Mouse (Mus musculus) left cerebral cortex, adult 2 months (tissue): ENCODE measurements around the gene Maf. TPM values are rescaled to one million over a fixed set of nuclear protein-coding genes. Genes with fewer than 3 reads are reported as not detected.
A peak's percentile ranks its signal among the peaks of the same experiment; 100 is the strongest.

Experiments used
- DNase-seq, 2 experiments: peaks; one replicate each; pipeline ENCODE4 v3.0.0; 2021 to 2022; ENCODE audit warnings: low spot score in 2 of 2, mixed read lengths in 1 of 2; ENCODE audit errors: extremely low spot score in 1 of 2
- H3K27ac ChIP-seq: fragments of 200-600 bp; 2 replicates; pipeline ENCODE4 v1.8.1; 2022
- H3K4me3 ChIP-seq: fragments of 200-600 bp; 2 replicates; pipeline ENCODE4 v1.8.1; 2022
- CTCF ChIP-seq: fragments of 200-600 bp; IDR thresholded peaks from 2 replicates; pipeline ENCODE4 v1.8.1; 2022; ENCODE audit warnings: antibody characterized with exemption, mild to moderate bottlenecking, moderate library complexity
- intact Hi-C: fragments of 180-260 bp; cut with DNase I; formaldehyde crosslinking; loops from one replicate; pipeline ENCODE4 v1.15.1; 2025
- total RNA-seq, 2 experiments: library from RNA; stranded (reverse); gene quantifications; 2 replicates each; pipeline ENCODE4 v1.2.3; 2021

Maf gene
- total RNA-seq, 2 experiments from 2014 or later, result 26.7 to 27.9 TPM

DNA sequence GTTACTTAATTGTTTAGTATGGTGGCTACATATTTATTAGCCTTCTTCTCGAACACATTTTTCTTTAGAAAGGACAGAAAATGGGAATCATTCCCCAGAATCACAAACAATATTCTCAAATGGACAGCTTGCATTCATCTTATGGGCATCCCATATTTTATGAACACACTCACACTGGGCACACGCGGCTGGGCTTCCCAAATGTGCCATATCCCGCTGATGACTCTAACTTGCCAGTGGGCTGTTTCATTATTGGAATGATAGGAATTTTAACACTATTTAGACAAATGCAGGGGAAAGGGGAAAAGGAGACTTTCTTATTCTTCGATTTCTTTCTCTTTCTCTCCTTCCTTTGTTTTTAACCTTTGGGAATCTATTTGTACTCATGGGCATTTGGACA lies 6.6 kb downstream of the Maf start:
- intact Hi-C loops, result loop anchor here (10.0 kb wide), 2 partner anchors 444 to 766 kb away; no protein-coding TSS in a partner anchor

DNA sequence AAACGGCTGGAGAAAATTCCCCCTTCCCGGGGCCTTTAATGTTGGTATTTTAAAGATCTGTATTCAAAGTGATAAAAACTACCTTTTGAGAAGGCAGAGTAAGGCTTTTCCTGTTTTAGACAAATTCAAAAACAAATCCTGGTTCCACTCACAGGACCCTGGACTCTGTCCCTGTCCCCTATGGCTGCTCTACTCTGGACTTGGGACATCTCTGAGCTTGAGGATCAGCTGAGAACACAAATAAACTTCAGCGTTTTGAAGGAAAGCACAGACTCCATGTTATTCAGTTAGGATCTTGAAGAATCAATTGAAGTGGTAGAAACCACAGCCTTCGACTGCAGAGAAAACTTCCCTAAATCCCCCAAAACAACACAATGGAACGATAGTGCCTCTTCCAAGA lies 8.4 kb downstream of the Maf start:
- Histone ChIP-seq H3K4me3 (no peak overlapping the region), H3K27ac (no peak overlapping the region)
- intact Hi-C loops, result no loop called here
- no peak for DNase-seq
- no peak for TF ChIP-seq CTCF

More for the DNA sequence above, 6.6 kb downstream of the Maf start:
- DNase-seq, result no peak
- no peak overlapping the region; the same call in 1 of the 2 replicates for H3K4me3 ChIP-seq
- TF ChIP-seq CTCF, result no peak
- no peak overlapping the region for H3K27ac ChIP-seq

DNA sequence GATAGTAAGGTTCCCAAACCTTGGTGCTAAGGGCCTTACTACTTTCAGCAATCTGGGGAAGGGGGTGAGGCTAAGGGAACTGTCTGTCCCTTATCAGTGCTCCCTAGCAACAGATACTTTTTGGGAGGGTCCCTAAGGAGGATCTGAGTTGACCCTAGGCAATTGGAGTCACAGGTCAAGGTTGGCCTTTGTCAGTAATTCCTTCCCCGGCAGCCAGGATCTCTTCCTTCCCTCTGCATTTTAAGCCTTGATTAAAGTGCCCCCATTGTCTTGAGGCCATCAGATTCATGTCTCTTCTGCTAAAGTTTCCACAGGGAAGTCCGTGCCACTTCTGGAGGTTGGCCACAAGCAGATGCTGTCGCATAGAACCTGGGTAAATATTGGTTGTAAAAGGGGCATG lies 10.2 kb downstream of the Maf start:
- TF ChIP-seq CTCF, result no peak
- Histone ChIP-seq H3K4me3 (no peak overlapping the region), H3K27ac (no peak overlapping the region)
- intact Hi-C loops, result no loop called here
- no peak for DNase-seq

DNA sequence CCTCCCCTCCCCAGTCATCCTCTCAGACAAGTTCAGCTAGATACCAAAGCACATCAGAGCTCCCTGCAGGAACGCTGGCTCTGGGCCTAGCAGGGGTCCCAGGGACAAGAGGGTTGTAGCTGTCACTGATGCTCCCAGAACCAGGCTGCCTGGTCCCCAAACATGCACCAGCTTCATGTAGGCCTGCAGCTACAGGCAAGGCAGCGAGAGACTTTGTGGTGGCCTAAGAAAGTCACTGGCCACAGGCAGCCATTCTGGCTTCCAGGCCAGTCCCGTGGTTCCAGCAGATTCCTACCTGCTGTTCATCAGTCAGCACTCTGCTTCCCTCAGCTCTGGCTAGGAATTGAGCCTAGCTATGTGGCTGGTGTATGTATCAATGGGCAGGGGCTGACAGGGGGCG lies 10.9 kb downstream of the Maf start:
- intact Hi-C loops, result no loop called here
- TF ChIP-seq CTCF, result no peak
- DNase-seq, result no peak

DNA sequence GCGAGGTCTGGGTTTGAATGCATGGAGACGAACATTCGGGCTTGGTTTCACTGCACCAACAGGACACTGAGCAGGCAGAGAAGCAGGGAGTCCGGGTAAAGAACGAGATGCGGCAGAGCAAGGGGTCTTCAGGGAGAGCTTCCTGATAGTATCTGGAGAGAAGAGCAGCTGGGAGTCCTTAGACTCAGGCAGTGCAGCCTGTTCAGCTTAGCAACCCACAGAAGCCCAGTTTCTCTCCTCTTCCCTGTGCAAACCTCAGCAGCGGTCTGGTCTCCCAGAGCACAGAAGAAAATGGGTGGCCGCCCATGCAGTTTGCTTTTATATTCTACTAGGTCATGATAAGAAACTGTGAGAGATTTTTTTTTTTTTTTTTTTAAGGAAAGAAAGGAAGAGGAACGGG lies 20.2 kb downstream of the Maf start:
- TF ChIP-seq CTCF, result no peak
- DNase-seq, result no peak
- H3K27ac ChIP-seq, result no peak overlapping the region
- no peak overlapping the region for H3K4me3 ChIP-seq
- intact Hi-C loops, result no loop called here

More for the DNA sequence above, 10.9 kb downstream of the Maf start:
- no peak overlapping the region for H3K4me3 ChIP-seq
- no peak overlapping the region for H3K27ac ChIP-seq

DNA sequence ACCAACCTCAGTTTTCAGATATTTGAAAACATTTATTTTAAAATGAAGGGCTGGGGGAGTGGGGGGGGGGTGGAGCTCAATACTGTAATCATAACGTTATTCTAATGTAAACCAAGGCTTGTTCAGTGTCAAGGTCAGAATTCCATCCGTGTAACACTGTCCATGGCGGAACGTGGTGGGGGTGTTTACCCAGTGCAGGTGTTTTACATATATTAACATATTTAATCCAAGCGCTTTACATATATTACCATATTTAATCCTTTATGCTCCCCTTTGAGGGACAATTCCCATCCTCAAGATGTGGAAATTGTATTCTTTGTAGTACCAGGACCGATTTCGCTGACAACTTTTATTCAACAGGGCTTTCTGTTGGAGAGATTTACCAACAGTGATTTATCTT lies 24.3 kb downstream of the Maf start:
- no peak for TF ChIP-seq CTCF
- no peak overlapping the region for H3K27ac ChIP-seq
- intact Hi-C loops, result no loop called here
- no peak for DNase-seq
- no peak overlapping the region for H3K4me3 ChIP-seq

DNA sequence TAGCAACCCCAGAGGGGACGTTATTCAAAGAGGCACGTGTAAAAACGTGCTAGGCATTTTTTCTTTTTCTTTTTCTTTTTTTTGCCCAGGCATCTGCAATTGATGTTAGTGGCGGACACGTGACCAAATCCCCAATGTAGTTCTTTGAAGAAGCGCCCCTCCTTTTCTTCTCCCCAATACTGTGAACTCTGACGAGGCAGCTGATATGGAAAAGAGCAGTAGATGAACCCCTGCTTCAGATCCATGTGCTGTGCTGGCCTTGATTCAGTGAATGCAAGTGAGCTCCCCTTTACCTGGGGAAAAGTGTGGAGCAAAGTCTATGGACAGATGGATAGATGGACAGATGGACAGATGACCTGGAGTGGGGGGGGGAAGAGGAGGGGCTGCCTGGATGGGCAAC lies 28.1 kb downstream of the Maf start:
- no peak for TF ChIP-seq CTCF
- intact Hi-C loops, result no loop called here
- no peak for DNase-seq
- Histone ChIP-seq H3K27ac (no peak overlapping the region), H3K4me3 (no peak overlapping the region)

DNA sequence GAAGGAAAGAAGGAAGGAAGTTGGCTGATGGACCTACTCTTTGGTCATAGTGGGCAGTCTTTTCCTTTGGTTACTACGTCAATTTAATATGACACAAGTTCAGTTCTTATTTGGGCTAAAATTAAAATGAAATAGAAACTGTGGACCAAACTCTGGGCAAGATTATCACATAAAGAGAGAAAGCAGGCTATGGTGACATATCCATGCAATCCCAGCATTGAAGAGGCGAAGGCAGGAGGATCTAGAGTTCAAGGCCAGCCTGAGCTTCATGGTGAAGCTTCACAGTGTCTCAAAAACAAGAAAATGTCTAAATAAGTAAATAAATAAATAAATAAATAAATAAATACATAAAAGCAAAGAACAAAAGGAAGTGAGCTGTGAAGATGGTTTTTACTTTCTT lies 42.7 kb downstream of the Maf start:
- Histone ChIP-seq H3K4me3 (no peak overlapping the region), H3K27ac (no peak overlapping the region)
- DNase-seq, result no peak
- TF ChIP-seq CTCF, result no peak
- intact Hi-C loops, result no loop called here

DNA sequence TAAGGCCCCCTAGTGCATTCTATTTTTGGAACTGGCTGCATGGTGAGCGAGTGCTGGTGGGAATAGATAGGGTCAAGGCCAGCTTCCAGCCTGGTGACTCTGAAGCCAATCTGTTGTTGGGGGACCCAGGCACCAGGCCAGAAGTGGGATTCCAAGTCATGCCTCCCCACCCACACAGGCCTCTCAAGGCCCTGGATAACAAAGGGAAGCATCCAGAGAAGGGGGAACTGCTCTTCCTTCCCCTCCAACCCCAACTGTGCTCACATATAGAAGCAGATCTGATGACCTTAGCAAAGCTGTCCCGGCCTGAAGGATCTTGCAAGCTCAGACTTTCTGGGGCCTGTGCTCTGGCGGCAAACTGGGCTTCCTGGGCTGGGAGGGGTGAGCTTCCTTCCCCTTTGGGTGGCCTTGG lies 57.5 kb downstream of the Maf start:
- intact Hi-C loops, result no loop called here
- DNase-seq, result peak in 1 of 2 experiments; percentile 15
- no peak for TF ChIP-seq CTCF
- Histone ChIP-seq H3K4me3 (no peak overlapping the region), H3K27ac (no peak overlapping the region)

DNA sequence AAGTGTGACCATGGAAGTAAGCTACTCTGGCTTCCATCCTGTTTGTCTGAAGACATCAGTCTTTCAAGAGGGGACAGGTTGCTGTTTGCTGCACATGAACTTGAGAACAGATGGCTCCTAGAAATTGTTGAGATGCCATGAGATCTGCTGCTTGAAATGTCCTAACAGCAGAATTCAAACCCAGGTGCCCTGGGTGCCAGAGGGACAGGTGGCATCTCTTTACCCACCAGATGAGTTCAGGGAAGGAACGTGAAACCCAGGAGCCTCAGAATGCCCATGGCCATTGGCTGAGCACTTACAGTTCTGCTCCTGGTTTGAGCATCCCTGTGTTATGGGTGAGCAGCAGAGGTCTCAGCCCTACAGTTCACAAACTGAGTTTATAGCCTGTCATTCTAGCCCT lies 62.5 kb downstream of the Maf start:
- no peak for DNase-seq
- no peak overlapping the region for H3K4me3 ChIP-seq
- TF ChIP-seq CTCF, result no peak
- no peak overlapping the region for H3K27ac ChIP-seq
- intact Hi-C loops, result no loop called here

DNA sequence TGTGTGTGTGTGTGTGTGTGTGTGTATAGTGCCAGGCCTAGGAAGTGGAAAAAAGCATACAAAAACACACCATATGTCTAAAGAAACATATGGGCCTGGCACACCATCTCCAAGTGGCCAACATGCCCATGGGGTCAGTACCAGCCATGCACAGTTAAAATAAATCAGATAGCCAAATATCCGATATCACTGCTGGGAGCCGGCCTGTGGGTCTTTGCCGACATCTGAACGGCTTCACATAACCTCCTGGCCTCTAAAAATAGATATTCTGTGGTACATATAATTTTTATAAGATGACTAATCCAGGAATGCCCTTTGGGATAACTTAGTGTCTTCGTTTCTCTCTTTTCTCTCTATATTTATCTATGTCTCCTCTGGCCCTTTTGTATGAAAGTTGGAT lies 65.7 kb downstream of the Maf start:
- intact Hi-C loops, result no loop called here
- no peak for DNase-seq
- TF ChIP-seq CTCF, result no peak
- no peak overlapping the region for H3K4me3 ChIP-seq
- no peak overlapping the region for H3K27ac ChIP-seq

DNA sequence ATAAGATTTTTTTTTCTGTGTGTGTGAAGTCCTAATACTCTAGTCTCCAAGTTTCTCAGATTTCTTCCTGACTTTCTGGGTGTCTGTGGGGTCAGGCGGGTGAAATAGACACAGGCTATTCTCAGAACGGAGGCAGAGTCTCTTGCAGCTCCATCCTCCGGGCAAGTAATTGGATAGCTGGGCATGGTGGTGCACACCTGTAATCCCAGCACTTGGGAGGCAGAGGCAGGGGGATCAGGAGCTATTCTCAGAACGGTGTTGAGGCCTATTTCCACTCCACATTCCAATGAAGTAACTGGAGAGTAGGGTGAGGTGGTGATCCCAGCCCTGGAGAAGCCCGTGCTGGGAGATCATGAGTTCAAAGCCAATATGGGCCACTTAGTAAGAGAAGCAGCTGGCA lies 67.6 kb downstream of the Maf start:
- no peak for TF ChIP-seq CTCF
- H3K4me3 ChIP-seq, result no peak overlapping the region
- no peak overlapping the region for H3K27ac ChIP-seq
- intact Hi-C loops, result no loop called here
- no peak for DNase-seq

DNA sequence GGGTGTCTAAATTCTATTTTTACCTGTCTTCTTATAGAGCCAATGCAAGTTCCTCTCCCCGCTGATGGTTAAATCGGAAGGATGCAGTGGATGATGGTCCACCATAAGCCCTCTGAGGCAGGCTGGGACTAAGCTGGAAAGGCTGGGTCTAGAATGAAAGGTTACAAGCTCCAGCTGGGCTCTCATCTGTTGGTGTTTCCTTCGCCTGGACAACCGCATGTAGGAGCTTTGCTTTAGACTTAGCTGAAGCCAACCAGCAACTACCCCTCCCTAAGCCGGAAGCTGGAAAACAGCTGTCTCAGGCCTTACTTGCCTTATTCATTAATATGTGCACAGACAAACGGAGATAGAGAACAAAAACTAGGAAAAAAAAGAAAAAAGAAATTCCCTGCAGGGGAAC lies 70.8 kb downstream of the Maf start:
- H3K27ac ChIP-seq, result no peak overlapping the region
- no peak for TF ChIP-seq CTCF
- H3K4me3 ChIP-seq, result no peak overlapping the region
- intact Hi-C loops, result no loop called here
- DNase-seq, result no peak
